Mouse (Mus musculus) CH12.LX (cell line): ENCODE data around the gene Slc15a3. TPM values are rescaled to one million over a fixed set of nuclear protein-coding genes. Genes with fewer than 3 reads are reported as not detected.

Source experiments
- DNase-seq: peaks from one replicate; pipeline ENCODE4 v3.0.0-alpha.2; 2013; ENCODE audit errors: extremely low read depth
- H3K27ac ChIP-seq: 2 replicates; pipeline ENCODE4 v1.5.1; 2012; ENCODE audit warnings: low read depth, mild to moderate bottlenecking, control low read depth, moderate library complexity; ENCODE audit not compliant: insufficient read depth
- H3K27me3 ChIP-seq: replicated peaks from 2 replicates; pipeline ENCODE3; 2012; ENCODE audit warnings: inconsistent platforms
- H3K36me3 ChIP-seq, 2 experiments: replicated peaks in 1 of 2; 2 replicates each; pipeline versions ENCODE3 to v1.6.1; 2012; ENCODE audit warnings: inconsistent platforms in 1 of 2, low read length in 1 of 2, mild to moderate bottlenecking in 1 of 2, mixed read lengths in 1 of 2, moderate library complexity in 1 of 2; ENCODE audit not compliant: control insufficient read depth in 1 of 2, insufficient read depth in 1 of 2
- H3K4me1 ChIP-seq, 2 experiments: 2 replicates each; pipeline ENCODE4 v1.6.1; 2012; ENCODE audit warnings: inconsistent platforms in 1 of 2, moderate library complexity in 1 of 2; ENCODE audit not compliant: insufficient read depth in 2 of 2, control insufficient read depth in 1 of 2
- H3K4me2 ChIP-seq: 2 replicates; pipeline ENCODE4 v1.6.1; 2012; ENCODE audit warnings: low read depth, mild to moderate bottlenecking, control low read depth; ENCODE audit not compliant: poor library complexity, insufficient read depth, severe bottlenecking
- H3K4me3 ChIP-seq, 3 experiments: fragments of 150-350 bp in 1 of 3; sonication (generic) in 1 of 3; replicated peaks in 1 of 3; 2 replicates each; pipeline versions ENCODE3 to v1.5.1; 2011 to 2012; ENCODE audit warnings: low read depth in 2 of 3, low read length in 2 of 3, mild to moderate bottlenecking in 2 of 3, moderate library complexity in 2 of 3, control low read depth in 1 of 3, improper control_type of control experiment in 1 of 3, inconsistent platforms in 1 of 3, mixed read lengths in 1 of 3; ENCODE audit not compliant: poor library complexity in 1 of 3
- H3K79me2 ChIP-seq: replicated peaks from 2 replicates; pipeline ENCODE4 v1.6.1; 2012; ENCODE audit warnings: mild to moderate bottlenecking, moderate library complexity; ENCODE audit not compliant: control insufficient read depth, poor library complexity, insufficient read depth, severe bottlenecking; ENCODE audit errors: extremely low read depth
- H3K9ac ChIP-seq: 2 replicates; pipeline ENCODE4 v1.6.1; 2012; ENCODE audit warnings: low read depth, mild to moderate bottlenecking, control low read depth, moderate library complexity; ENCODE audit not compliant: insufficient read depth
- H3K9me3 ChIP-seq: replicated peaks from 2 replicates; pipeline ENCODE3; 2012; ENCODE audit warnings: low read length, inconsistent platforms, mixed read lengths
- BHLHE40 ChIP-seq: IDR thresholded peaks from 2 replicates; pipeline ENCODE4 v1.6.1; 2011; ENCODE audit warnings: mild to moderate bottlenecking, low read depth, low read length, improper control_type of control experiment
- CHD2 ChIP-seq: IDR thresholded peaks from 2 replicates; pipeline ENCODE4 v1.6.1; 2011; ENCODE audit warnings: low read length, improper control_type of control experiment
- ELF1 ChIP-seq: IDR thresholded peaks from 2 replicates; pipeline ENCODE4 v1.6.1; 2014; ENCODE audit warnings: low read depth, mild to moderate bottlenecking, inconsistent platforms, low read length, improper control_type of control experiment
- ETS1 ChIP-seq: conservative IDR thresholded peaks from 2 replicates; pipeline ENCODE4 v1.6.1; 2012; ENCODE audit warnings: low read depth, mild to moderate bottlenecking, inconsistent platforms, low read length, improper control_type of control experiment, moderate library complexity
- HCFC1 ChIP-seq: IDR thresholded peaks from 2 replicates; pipeline ENCODE4 v1.6.1; 2012; ENCODE audit warnings: low read depth, mild to moderate bottlenecking, inconsistent platforms, low read length, improper control_type of control experiment
- JUN ChIP-seq: IDR thresholded peaks from 2 replicates; pipeline ENCODE4 v1.6.1; 2011; ENCODE audit warnings: low read depth, mild to moderate bottlenecking, low read length, improper control_type of control experiment, moderate library complexity; ENCODE audit not compliant: insufficient read depth
- MAX ChIP-seq: IDR thresholded peaks from 2 replicates; pipeline ENCODE4 v1.6.1; 2011; ENCODE audit warnings: low read length, improper control_type of control experiment
- MEF2A ChIP-seq: IDR thresholded peaks from 2 replicates; pipeline ENCODE4 v1.6.1; 2014; ENCODE audit warnings: low read depth, mild to moderate bottlenecking, inconsistent platforms, low read length, improper control_type of control experiment, borderline replicate concordance
- MXI1 ChIP-seq: IDR thresholded peaks from 2 replicates; pipeline ENCODE4 v1.6.1; 2011; ENCODE audit warnings: mild to moderate bottlenecking, low read depth, low read length, improper control_type of control experiment
- MYC ChIP-seq: IDR thresholded peaks from 2 replicates; pipeline ENCODE4 v1.6.1; 2011; ENCODE audit warnings: low read depth, mild to moderate bottlenecking, improper control_type of control experiment, low read length
- NELFE ChIP-seq: IDR thresholded peaks from 2 replicates; pipeline ENCODE4 v1.6.1; 2011; ENCODE audit warnings: low read depth, low read length, improper control_type of control experiment
- NRF1 ChIP-seq: IDR thresholded peaks from 2 replicates; pipeline ENCODE4 v1.6.1; 2014; ENCODE audit warnings: low read depth, mild to moderate bottlenecking, inconsistent platforms, low read length, improper control_type of control experiment, moderate library complexity
- PAX5 ChIP-seq: IDR thresholded peaks from 2 replicates; pipeline ENCODE4 v1.6.1; 2012; ENCODE audit warnings: low read length, inconsistent platforms, mixed read lengths
- POLR2A ChIP-seq: IDR thresholded peaks from 2 replicates; pipeline ENCODE4 v1.6.1; 2011; ENCODE audit warnings: low read depth, mild to moderate bottlenecking, improper control_type of control experiment, low read length
- POLR2AphosphoS2 ChIP-seq: IDR thresholded peaks from 2 replicates; pipeline ENCODE4 v1.6.1; 2011; ENCODE audit warnings: low read depth, low read length, improper control_type of control experiment
- RAD21 ChIP-seq: IDR thresholded peaks from 2 replicates; pipeline ENCODE4 v1.6.1; 2011; ENCODE audit warnings: low read depth, mild to moderate bottlenecking, low read length, improper control_type of control experiment, moderate library complexity
- TBP ChIP-seq: conservative IDR thresholded peaks from 2 replicates; pipeline ENCODE4 v1.6.1; 2011; ENCODE audit warnings: low read depth, low read length, improper control_type of control experiment
- USF2 ChIP-seq: conservative IDR thresholded peaks from 2 replicates; pipeline ENCODE4 v1.6.1; 2011; ENCODE audit warnings: low read depth, low read length, improper control_type of control experiment
- ZC3H11A ChIP-seq: IDR thresholded peaks from 2 replicates; pipeline ENCODE4 v1.6.1; 2012; ENCODE audit warnings: low read depth, mild to moderate bottlenecking, inconsistent platforms, low read length, improper control_type of control experiment
- ZKSCAN1 ChIP-seq: IDR thresholded peaks from 2 replicates; pipeline ENCODE4 v1.6.1; 2012; ENCODE audit warnings: low read depth, inconsistent platforms, low read length, improper control_type of control experiment, borderline replicate concordance
- dilution Hi-C: fragments of 300-500 bp; cut with MboI; formaldehyde crosslinking; loops from 2 replicates; pipeline ENCODE4 v1.14.3; 2020; ENCODE audit warnings: low sequenced_read_pairs; ENCODE audit not compliant: extremely low pct_unique_long_range_greater_than_20kb, extremely low pct_ligation_motif_present
- in situ Hi-C: fragments of 300-500 bp; cut with MboI; formaldehyde crosslinking; loops from 3 replicates; pipeline ENCODE4 v1.14.3; 2019; ENCODE audit warnings: low sequenced_read_pairs, low pct_ligation_motif_present, low pct_unique_long_range_greater_than_20kb, mixed read lengths
- polyA plus RNA-seq: library from polyadenylated mRNA; unstranded; fragments of >175 nt; gene quantifications from 2 replicates; pipeline ENCODE4 v1.2.1, GENCODE M21; 2012; ENCODE audit warnings: low read depth; ENCODE audit not compliant: insufficient read length
- total RNA-seq, 2 experiments: library from RNA; depleted of rRNA; stranded (reverse); fragments of 300-350 nt in 1 of 2; fragments of >200 nt in 1 of 2; gene quantifications; 2 replicates each; pipeline ENCODE4 v1.2.3; 2012 to 2014

Slc15a3 gene
- total and polyA plus RNA-seq, 3 experiments, result 84.5 to 219 (median 94.3) TPM

DNA sequence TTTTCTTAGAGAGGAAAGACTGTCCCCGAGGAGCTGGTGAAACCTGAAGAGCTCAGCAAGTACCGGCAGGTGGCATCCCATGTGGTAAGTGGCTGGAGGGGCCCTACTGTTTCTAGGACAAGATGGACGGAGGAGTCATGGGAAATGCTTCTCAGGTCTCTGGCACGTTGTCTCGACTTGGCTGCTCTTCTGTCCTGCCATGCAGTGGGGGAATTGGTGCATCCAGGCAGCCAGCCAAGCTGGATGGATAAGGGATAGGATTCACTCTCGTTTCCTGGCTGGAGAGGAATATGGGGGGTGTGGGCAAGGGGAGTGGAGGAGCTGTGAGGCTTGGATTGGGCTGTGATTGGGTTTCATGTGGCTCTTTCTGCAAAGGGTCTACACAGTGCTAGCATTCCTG lies 60.8 kb downstream of the Slc15a3 start:
- Histone ChIP-seq H3K9ac (no peak overlapping the region), H3K27me3 (no peaks in the 10 kb centered on the region), H3K4me3 (no peak overlapping the region), H3K79me2 (peaks cover 38% of the 10 kb centered on the region), H3K4me2 (no peak overlapping the region), H3K4me1 (peaks cover 6 to 14% of the 10 kb centered on the region in 2 experiments; a peak in 3 of 4 replicates)
- in situ Hi-C loops, result no loop called here
- DNase-seq, result no peak
- no peak for TF ChIP-seq PAX5
- no peak for TF ChIP-seq ZKSCAN1
- TF ChIP-seq POLR2AphosphoS2, result no peak
- no peak for TF ChIP-seq MEF2A
- no peak for TF ChIP-seq USF2
- no peak for TF ChIP-seq POLR2A
- no peak for TF ChIP-seq RAD21
- no peak for TF ChIP-seq NRF1
- TF ChIP-seq NELFE, result no peak
- no peak for TF ChIP-seq MYC
- TF ChIP-seq, all 38 proteins: peak for 0
- Histone ChIP-seq H3K27ac (no peak overlapping the region), H3K9me3 (no peaks in the 10 kb centered on the region), H3K36me3 (peaks cover 81 to 86% of the 10 kb centered on the region in 2 experiments)
- dilution Hi-C loops, result no loop called here

DNA sequence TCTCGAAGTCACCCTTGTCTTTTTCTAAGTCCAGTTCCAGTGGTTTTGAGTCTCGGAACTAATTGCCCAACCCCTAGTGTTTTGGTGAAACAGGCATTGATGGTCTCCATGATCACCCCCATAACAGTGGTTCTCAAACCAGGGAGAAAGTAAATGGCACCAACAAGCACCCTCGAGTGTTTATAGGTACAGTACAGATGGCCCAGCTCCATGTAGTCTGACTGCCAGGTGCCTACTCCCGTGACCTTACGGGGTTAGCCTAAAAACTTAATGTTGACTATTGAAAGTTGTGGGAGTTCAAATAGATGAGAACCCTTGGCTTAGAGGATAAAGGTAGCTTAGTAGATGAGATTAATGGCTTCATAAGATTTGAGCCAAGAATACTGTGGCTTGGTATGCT lies 61.5 kb downstream of the Slc15a3 start:
- Histone ChIP-seq H3K36me3 (peaks cover 88 to 93% of the 10 kb centered on the region in 2 experiments), H3K9ac (no peak overlapping the region), H3K4me1 (peaks cover 6 to 14% of the 10 kb centered on the region in 2 experiments; a peak in 3 of 4 replicates), H3K4me3 (no peak overlapping the region), H3K27ac (no peak overlapping the region), H3K9me3 (no peaks in the 10 kb centered on the region), H3K4me2 (no peak overlapping the region), H3K27me3 (no peaks in the 10 kb centered on the region), H3K79me2 (peaks cover 30% of the 10 kb centered on the region)
- in situ Hi-C loops, result no loop called here
- dilution Hi-C loops, result no loop called here
- DNase-seq, result no peak
- no peak for TF ChIP-seq JUN
- no peak for TF ChIP-seq BHLHE40
- TF ChIP-seq HCFC1, result no peak
- no peak for TF ChIP-seq ELF1
- no peak for TF ChIP-seq ZC3H11A
- no peak for TF ChIP-seq ETS1
- no peak for TF ChIP-seq MAX
- no peak for TF ChIP-seq CHD2
- no peak for TF ChIP-seq TBP
- no peak for TF ChIP-seq MXI1
